In genomic region chr5:146844945-146845365, GRCm38 (mm10) we compare ENCODE assay signal across 8 mouse cellular contexts. TPM values are rescaled to one million over a fixed set of nuclear protein-coding genes. Genes with fewer than 3 reads are reported as not detected.
DNase-seq lines count a peak whose midpoint lies in the region; ATAC-seq and TF ChIP-seq lines count a peak whose summit lies in the region.

Gene Rasl11a (plus strand): TSS chr5:146845071.

- WGBS in forebrain, postnatal 0 days, result under 1% methylated on average over 40 of the region's 40 CpGs
- under 1% methylated on average over 40 of the region's 40 CpGs for WGBS in large intestine, adult 2 months
- 2% methylated on average over 36 of the region's 40 CpGs for WGBS in liver, postnatal 0 days (ENCODE audit: insufficient replicate concordance)
- WGBS in neural tube, embryonic 14.5 days, result under 1% methylated on average over 40 of the region's 40 CpGs

- peak within 1 kb of the TSS; percentile 98 for H3K4me2 ChIP-seq in forebrain, postnatal 0 days (ENCODE audit: low read depth)
- H3K4me2 ChIP-seq in liver, postnatal 0 days (ENCODE audit: low read depth, low read length), result peak within 1 kb of the TSS; percentile 85
- H3K4me2 ChIP-seq in neural tube, embryonic 14.5 days (ENCODE audit: low read depth, low read length), result peak within 1 kb of the TSS; percentile 99

- intact Hi-C loops in heart, postnatal 25 days (cut with DNase I), result loop anchor here (1.0 to 5.0 kb wide), 2 partner anchors 52 to 139 kb away; no protein-coding TSS in a partner anchor

- H3K27me3 ChIP-seq in forebrain, postnatal 0 days (ENCODE audit: insufficient read depth, low read length), result no peaks in the 10 kb centered on the region
- peaks cover 28% of the 10 kb centered on the region for H3K27me3 ChIP-seq in liver, postnatal 0 days (ENCODE audit: insufficient read depth, low read length)
- H3K27me3 ChIP-seq in neural tube, embryonic 14.5 days (ENCODE audit: control insufficient read depth, insufficient read depth, low read length), result no peaks in the 10 kb centered on the region

- H3K27ac ChIP-seq in forebrain, postnatal 0 days (ENCODE audit: low read depth, low read length), result peak within 1 kb of the TSS; percentile 45; the same call in 1 of the 2 replicates
- H3K27ac ChIP-seq in liver, postnatal 0 days (ENCODE audit: low read depth), result no peak within 1 kb of the TSS
- peak within 1 kb of the TSS; percentile 60; the same call in 1 of the 2 replicates for H3K27ac ChIP-seq in neural tube, embryonic 14.5 days (ENCODE audit: low read depth, low read length)

- peak within 1 kb of the TSS; percentile 66 for H3K9ac ChIP-seq in forebrain, postnatal 0 days
- peak within 1 kb of the TSS; percentile 51 for H3K9ac ChIP-seq in liver, postnatal 0 days (replicated peaks)
- H3K9ac ChIP-seq in neural tube, embryonic 14.5 days (replicated peaks; ENCODE audit: low read depth, low read length), result peak within 1 kb of the TSS; percentile 60

- TF ChIP-seq CTCF in forebrain, postnatal 0 days (IDR thresholded peaks at IDR 0.05; ENCODE audit: low read depth), result peak; percentile 42
- peak; percentile 25; the same call in 1 of the 2 replicates for TF ChIP-seq CTCF in liver, postnatal 0 days (IDR thresholded peaks at IDR 0.05; ENCODE audit: low read depth)

- H3K4me1 ChIP-seq in forebrain, postnatal 0 days (ENCODE audit: insufficient read depth), result peaks cover 6% of the 10 kb centered on the region; the same call in 1 of the 2 replicates
- peaks cover 12% of the 10 kb centered on the region for H3K4me1 ChIP-seq in liver, postnatal 0 days (ENCODE audit: insufficient read depth)
- H3K4me1 ChIP-seq in neural tube, embryonic 14.5 days (ENCODE audit: control insufficient read depth, insufficient read depth, low read length), result no peaks in the 10 kb centered on the region

- H3K36me3 ChIP-seq in forebrain, postnatal 0 days (ENCODE audit: insufficient read depth), result no peaks in the 10 kb centered on the region
- H3K36me3 ChIP-seq in liver, postnatal 0 days (replicated peaks; ENCODE audit: insufficient read depth, low read length), result no peaks in the 10 kb centered on the region
- no peaks in the 10 kb centered on the region for H3K36me3 ChIP-seq in neural tube, embryonic 14.5 days (ENCODE audit: control insufficient read depth, insufficient read depth, low read length)

- no peaks in the 10 kb centered on the region for H3K9me3 ChIP-seq in forebrain, postnatal 0 days (ENCODE audit: low read length)
- no peaks in the 10 kb centered on the region for H3K9me3 ChIP-seq in liver, postnatal 0 days (ENCODE audit: low read length)
- H3K9me3 ChIP-seq in neural tube, embryonic 14.5 days (ENCODE audit: control insufficient read depth, low read length), result no peaks in the 10 kb centered on the region

- DNase-seq in Muller cell, postnatal 12 days (ENCODE audit: inconsistent ontology term), result peak; percentile 90
- DNase-seq in cerebellum, adult 9-10 months, result peak; percentile 69
- peak; percentile 82 for DNase-seq in forebrain, postnatal 0 days
- peak; percentile 82 for DNase-seq in heart, postnatal 25 days (ENCODE audit: low spot score)
- peak; percentile 52 for DNase-seq in large intestine, adult 2 months (ENCODE audit: low read depth, low spot score)
- peak; percentile 76 for DNase-seq in liver, postnatal 0 days
- peak; percentile 14 to 29 for DNase-seq in thymus, postnatal 36 days

- TF ChIP-seq EP300 in liver, postnatal 0 days (IDR thresholded peaks at IDR 0.05; ENCODE audit: low read depth), result no peak

- peak; percentile 94 for ATAC-seq in forebrain, postnatal 0 days
- peak; percentile 80 for ATAC-seq in liver, postnatal 0 days
- peak; percentile 92 for ATAC-seq in neural tube, embryonic 14.5 days (ENCODE audit: low read depth)

- peak within 1 kb of the TSS; percentile 65 for H3K4me3 ChIP-seq in forebrain, postnatal 0 days (ENCODE audit: low read depth, low read length)
- peak within 1 kb of the TSS; percentile 55 for H3K4me3 ChIP-seq in liver, postnatal 0 days (ENCODE audit: low read depth, low read length)
- H3K4me3 ChIP-seq in neural tube, embryonic 14.5 days (ENCODE audit: low read depth, low read length), result peak within 1 kb of the TSS; percentile 64

RNA-seq across cellular contexts. Expression of gene Rasl11a, which starts in this region (rescaled TPM):
- total RNA-seq in forebrain, postnatal 0 days (2014; rRNA removed), result 17.8 and 19.6 TPM in 2 replicates
- polyA plus RNA-seq in forebrain, postnatal 0 days (2015; fragmentation: Nextera tagmentation; extraction: Ambion mirVana), result 22.8 and 24.7 TPM in 2 replicates
- 1 to 10 TPM; 2.2 to 3.9 TPM for total RNA-seq in heart, postnatal 25 days (2021)
- polyA plus RNA-seq in large intestine, adult 2 months (2012; rRNA removed), result 4.9 and 6.2 TPM in 2 replicates
- 3.0 and 3.1 TPM in 2 replicates for polyA plus RNA-seq in liver, postnatal 0 days (2015; fragmentation: Nextera tagmentation; extraction: Ambion mirVana)
- polyA plus RNA-seq in neural tube, embryonic 14.5 days (2014; fragmentation: Nextera tagmentation; extraction: Ambion mirVana), result 8.9 and 9.1 TPM in 2 replicates

Comparison
In these comparisons a context has a peak if more than half of its experiments do, and no peak if none do; other contexts are left out.
1. DNase-seq: peak in every context shown above with its lines; median percentile 90 in Muller cell, postnatal 12 days; 82 in forebrain, postnatal 0 days; 82 in heart, postnatal 25 days; 76 in liver, postnatal 0 days; 69 in cerebellum, adult 9-10 months; 52 in large intestine, adult 2 months; 22 in thymus, postnatal 36 days.